Mouse (Mus musculus) lung, adult 2 months (tissue): Measurements from ENCODE around the gene Tfb2m. TPM values are rescaled to one million over a fixed set of nuclear protein-coding genes. Genes with fewer than 3 reads are reported as not detected.

Experiments used
- DNase-seq: peaks from one replicate; pipeline ENCODE4 v3.0.0; 2022
- H3K4me1 ChIP-seq: fragments of 200-500 bp; 2 replicates; pipeline ENCODE4 v1.6.1; 2011; ENCODE audit warnings: low read length; ENCODE audit not compliant: control insufficient read depth, insufficient read depth
- H3K4me3 ChIP-seq: fragments of 200-500 bp; replicated peaks from 2 replicates; pipeline ENCODE3; 2011; ENCODE audit warnings: low read depth, mild to moderate bottlenecking, control low read depth, low read length; ENCODE audit errors: extremely low read depth
- CTCF ChIP-seq: fragments of 200-500 bp; IDR thresholded peaks from 2 replicates; pipeline ENCODE4 v1.5.1; 2011; ENCODE audit warnings: mild to moderate bottlenecking, low read length, control low read depth; ENCODE audit not compliant: insufficient read depth
- POLR2A ChIP-seq: fragments of 200-500 bp; IDR thresholded peaks from 2 replicates; pipeline ENCODE4 v1.6.1; 2011; ENCODE audit warnings: low read depth, mild to moderate bottlenecking, control low read depth, low read length, borderline replicate concordance; ENCODE audit errors: extremely low read depth
- WGBS: fragments of 180-500 bp; shearing (Covaris S2); methylation state at CpG from one replicate; pipeline ENCODE4 v1.1.7; 2018; 5-methylcytosine and 5-hydroxymethylcytosine counted together
- polyA plus RNA-seq: library from polyadenylated mRNA; depleted of rRNA; stranded (reverse); fragments of >200 nt; gene quantifications from 2 replicates; pipeline ENCODE4 v1.2.3, GENCODE M21; 2012; rRNA removed

Gene Tfb2m
- polyA plus RNA-seq, 1 experiment, result 8.4 TPM

DNA sequence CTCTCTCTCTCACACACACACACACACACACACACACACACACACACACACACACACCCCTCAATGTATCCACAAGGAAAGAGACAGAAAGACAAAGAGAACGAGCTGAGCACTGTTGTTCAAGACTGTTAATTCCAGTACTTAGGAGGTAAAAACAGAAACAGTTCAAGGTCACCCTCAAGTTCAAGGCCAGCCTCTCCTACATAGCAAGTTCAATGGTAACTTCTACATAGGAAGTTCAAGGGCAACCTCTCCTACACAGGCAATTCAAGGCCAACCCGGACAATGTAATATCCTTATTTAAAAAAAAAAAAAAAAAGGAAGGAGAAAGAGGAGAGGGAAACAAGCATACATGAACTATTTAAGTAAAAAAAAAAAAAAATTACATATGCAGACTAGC lies 58.8 kb downstream of the Tfb2m start:
- Histone ChIP-seq H3K4me3 (no peak overlapping the region), H3K4me1 (no peaks in the 10 kb centered on the region; the same call in 1 of the 2 replicates)
- no peak for DNase-seq
- 80% methylated on average over 2 of the region's 2 CpGs for WGBS
- TF ChIP-seq POLR2A (no peak), CTCF (no peak)

DNA sequence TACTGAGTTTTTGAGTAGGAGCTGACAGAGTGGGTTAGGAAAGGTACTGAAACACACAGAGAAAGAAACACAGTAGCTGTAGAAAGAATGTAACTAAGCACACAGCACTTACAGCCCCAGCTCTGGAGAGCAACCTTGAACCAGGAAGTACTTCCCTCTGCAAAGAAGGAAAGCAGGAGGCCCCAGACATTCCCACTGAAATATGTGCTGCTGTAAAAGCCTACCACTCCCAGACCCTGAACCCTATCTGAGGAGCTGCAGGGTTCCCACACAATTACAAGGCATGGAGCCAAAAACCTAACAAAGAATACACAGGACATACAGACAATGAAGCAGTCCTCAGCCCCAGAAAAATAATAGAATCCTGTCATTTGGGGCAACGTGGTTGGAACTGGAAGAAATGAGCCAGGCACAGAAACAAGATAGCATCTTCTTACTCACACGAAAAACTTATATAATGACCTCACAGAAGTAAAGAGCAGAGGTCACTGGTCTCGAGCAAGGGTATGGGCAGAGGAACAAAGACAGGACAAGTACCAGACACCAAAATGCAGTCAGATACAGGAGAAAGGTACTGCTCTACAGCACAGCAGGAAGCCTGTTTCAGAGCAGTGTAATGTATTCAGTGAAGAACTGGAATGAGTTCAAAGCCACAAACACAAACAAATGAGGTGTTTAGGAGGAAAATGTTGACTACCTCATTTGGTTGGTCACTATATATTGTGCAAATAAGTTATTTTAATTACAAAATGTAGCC lies 60.1 kb downstream of the Tfb2m start:
- 40% methylated on average over 3 of the region's 3 CpGs for WGBS

DNA sequence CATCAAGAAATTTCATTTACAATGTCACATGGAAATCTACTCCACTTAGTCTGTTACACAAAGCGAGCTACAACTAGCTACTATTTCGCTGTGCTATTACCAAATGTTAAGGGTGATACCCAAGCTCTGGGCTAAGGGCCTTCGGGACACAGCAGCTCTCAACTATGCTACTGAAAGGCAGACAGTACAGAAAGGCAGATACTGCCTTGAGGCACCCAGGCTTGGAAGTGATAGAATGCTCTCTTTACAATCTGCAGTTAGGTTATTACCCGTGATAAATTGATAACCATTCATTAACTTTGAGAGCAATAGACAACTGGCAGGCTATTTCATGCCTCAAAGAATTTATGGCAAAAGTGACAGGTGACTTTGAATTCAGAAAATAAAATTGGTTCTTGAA lies 65.2 kb downstream of the Tfb2m start:
- TF ChIP-seq CTCF, result no peak
- TF ChIP-seq POLR2A, result no peak
- WGBS, result 87% methylated on average over 4 of the region's 4 CpGs

More for the DNA sequence above, 60.1 kb downstream of the Tfb2m start:
- no peak for TF ChIP-seq CTCF
- TF ChIP-seq POLR2A, result no peak
- DNase-seq, result no peak
- H3K4me3 ChIP-seq, result no peak overlapping the region
- no peaks in the 10 kb centered on the region; the same call in 1 of the 2 replicates for H3K4me1 ChIP-seq

More for the DNA sequence above, 65.2 kb downstream of the Tfb2m start:
- DNase-seq, result no peak
- H3K4me3 ChIP-seq, result no peak overlapping the region
- H3K4me1 ChIP-seq, result no peaks in the 10 kb centered on the region

Other genes starting within 250 kb of the Tfb2m start
- 2.8 and 4.7 TPM in 2 replicates for gene Smyd3, start 28.2 kb downstream of the Tfb2m start, polyA plus RNA-seq
- gene Cnst, start 103 bp upstream of the Tfb2m start, polyA plus RNA-seq, result 16.2 and 22.5 TPM in 2 replicates
- 4.9 and 8.8 TPM in 2 replicates for gene Sccpdh, start 121.9 kb upstream of the Tfb2m start, polyA plus RNA-seq
- gene Kif28, start 199.0 kb upstream of the Tfb2m start, polyA plus RNA-seq, result 0.04 TPM in 1 of 2 replicates, not detected in the other